Mouse (Mus musculus) adrenal gland, postnatal 36 days (tissue): ENCODE measurements around the gene Ces2c. TPM values are rescaled to one million over a fixed set of nuclear protein-coding genes. Genes with fewer than 3 reads are reported as not detected.
A peak's percentile ranks its signal among the peaks of the same experiment; 100 is the strongest.
"Not testable (repeated sequence)": the region's sequence is repeated elsewhere in the genome, so short reads cannot be mapped to it uniquely, and the experiment has no call there.

ENCODE experiments used
- DNase-seq, 2 experiments: peaks; one replicate each; pipeline ENCODE4 v3.0.0; 2021; ENCODE audit warnings: mixed read lengths in 1 of 2
- long read RNA-seq, 2 experiments: library from polyadenylated mRNA; stranded (forward); transcript quantifications; one replicate each; pipeline ENCODE4 v2.0.0; 2021; ENCODE audit warnings: borderline sequencing depth in 2 of 2
- total RNA-seq, 2 experiments: library from RNA; stranded (reverse); gene quantifications; 2 replicates each; pipeline ENCODE4 v1.2.3; 2021

Gene Ces2c
- not detected for total RNA-seq
- long read RNA-seq, experiment 1, result 0 reads
- long read RNA-seq, experiment 2, result 0 reads

DNA sequence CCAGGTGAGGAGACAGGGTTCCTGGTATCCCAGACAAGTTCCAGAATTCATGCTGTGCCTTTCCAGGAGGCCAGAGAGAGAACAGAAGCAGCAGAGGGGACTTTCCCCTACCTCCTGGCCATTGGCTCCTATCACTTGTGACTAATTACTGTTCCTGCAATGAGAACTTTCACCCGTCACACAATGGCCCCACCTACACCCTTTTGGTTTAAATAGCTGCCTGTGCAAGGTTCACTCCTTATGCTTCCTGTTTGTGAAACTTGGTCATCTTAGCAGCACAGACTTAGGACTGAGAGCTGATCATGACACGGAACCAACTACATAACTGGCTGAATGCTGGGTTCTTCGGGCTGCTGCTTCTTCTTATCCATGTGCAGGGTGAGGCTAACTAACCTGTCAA is at the start of gene Ces2c:
TSS of gene Ces2c (plus strand) at position 238 of the 400 bp plus-strand sequence.
- no peak for DNase-seq

DNA sequence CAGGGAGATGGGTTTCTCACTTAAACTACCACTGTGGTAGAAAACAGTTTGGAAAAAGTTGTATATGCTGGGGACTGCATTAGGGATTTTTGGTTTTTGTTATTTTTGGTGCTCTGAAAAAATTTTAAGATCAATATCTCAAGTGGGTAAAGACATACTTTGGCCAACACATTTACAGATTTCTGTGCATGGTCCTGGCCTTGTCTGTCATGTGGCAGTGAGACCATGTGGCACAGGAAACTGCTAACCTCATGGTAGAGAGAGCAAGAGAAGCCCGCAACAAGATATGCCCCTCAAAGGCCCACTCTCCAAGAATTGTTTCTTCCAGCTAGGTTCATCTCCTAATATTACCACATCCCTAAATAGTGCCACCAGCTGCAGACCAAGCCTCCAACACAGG is 47.5 kb upstream of the Ces2c start:
- no peak for DNase-seq

DNA sequence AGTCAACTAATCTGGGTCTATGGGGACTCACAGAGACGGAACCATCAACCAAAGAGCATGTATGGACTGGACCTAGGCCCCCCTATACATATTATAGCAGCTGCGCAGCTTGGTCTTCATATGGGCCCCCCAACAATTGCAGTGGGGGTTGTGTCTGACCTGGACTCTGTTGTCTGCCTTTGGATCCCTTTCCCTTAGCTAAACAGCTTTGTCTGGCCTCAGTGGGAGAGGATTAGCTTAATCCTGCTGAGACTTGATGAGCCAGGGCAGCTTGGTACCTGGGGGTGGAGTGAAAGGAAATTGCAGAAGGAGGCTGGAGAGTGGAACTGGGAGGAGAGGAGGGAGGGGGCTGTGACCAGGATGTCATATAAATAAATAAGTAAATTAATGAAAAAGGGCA is 40.7 kb upstream of the Ces2c start:
- DNase-seq, result no peak

DNA sequence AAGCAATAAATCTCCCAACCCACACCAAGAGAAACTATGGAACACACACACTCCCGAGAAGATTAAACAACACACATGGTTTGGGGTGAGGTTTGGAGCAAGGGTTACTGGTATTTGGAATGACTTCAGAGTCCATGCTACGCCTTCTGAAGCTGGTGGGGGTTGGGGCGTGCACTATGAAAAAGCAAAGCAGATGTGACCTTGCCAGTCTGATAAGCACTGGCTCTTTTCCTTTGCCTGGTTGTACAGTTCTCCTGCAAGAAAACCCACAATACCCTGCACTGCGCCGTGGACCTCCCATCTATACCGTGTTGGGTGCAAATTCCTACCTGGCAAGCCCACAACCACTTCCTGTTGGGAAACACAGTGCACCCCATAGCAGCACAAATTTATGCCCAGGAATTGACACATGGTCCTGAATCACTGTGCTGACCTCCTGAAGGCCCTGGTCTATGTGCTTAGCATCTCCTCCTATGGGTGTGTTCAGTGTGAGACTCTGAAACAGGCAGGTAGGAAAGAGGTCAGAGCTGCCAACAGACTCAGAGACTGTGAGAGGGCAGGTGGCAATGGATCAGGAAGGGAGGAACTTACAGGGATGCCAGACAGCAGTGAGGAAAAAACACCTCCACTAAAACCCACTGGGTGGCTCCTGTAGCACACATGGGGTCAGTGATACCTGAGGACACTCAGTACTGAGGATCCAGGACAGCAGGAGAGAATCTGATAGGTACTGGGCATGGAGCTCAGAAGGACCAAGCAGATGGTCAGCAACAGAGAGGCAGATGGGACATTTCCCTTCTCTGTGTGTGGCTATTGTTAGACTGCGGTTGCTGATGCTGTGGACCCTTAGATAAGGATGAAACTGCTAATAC is 38.1 kb upstream of the Ces2c start:
- peak; percentile 33 to 59 for DNase-seq

DNA sequence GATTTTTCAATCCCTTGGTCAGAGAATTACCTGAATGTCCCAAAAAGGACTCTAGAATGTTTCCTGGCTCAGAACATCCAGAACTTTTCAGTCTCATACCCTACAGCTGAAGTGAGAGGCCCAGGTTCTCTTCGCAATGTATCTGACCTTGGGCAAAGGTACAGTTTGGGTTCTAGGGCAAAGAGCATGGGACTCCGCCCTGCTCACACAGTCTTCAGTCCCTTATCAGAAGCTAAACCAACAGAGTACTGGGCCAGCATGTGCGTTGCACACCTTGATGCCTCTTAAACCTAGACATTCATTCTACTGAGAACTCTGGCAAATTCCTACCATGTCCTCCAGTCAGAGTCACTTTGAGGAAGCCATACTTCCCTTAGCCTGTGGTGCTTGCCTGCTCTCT is 37.4 kb upstream of the Ces2c start:
- no peak for DNase-seq

DNA sequence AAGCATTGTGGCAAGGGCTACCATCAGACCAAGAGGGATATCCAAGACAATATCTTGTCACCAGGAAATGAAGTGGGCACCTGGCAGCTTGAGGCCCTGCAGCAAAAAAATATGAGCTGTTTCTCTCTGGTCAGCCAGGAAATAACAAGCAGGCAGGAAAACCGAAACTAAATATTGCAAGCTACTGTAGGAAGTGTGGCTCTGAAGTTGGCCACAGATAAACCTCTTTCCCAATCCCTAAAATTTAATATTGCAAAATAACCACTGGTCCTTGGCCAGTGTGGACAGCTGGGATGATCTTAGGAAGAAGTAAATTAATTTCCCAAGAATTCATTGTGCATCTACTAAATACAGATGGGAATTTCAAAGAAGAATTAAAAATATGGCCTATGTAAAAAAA is 20.0 kb upstream of the Ces2c start:
- DNase-seq, result no peak

DNA sequence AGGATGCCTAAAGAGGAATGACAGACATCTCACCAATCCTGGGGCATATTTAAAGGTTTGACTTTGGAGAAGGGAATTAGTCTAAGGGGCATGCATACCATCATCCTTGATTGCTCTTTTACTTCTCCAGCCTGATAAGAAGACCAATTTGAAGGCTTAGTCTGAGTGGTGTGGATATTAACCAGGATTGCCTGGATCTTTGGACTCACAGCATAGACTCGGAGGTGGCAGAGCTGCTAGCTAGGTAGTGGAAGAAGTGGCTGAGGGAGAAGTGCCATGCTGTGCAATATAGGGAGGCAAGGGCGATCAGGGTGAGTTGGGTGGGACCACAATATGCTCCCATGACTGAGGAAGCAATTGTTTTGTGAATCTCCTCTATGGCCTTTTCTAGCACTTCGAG is 18.6 kb upstream of the Ces2c start:
- no peak for DNase-seq

DNA sequence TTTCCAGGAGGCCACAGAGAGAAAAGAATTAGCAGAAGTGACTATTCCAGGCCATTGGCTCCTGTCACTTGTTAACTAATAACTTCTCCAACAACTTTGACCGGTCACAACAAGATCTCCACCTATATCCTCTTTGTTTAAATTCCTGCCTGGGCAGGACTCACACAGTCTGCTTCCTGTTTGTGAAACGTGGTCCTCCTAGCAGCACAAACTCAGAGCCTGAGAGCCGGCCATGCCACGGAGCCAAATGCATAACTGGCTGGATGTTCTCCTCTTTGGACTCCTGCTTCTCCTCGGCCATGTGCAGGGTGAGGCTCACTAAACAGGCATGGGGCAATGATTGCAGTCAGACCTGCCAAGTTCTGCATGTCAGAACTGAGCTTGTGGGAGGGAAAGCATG is 15.4 kb upstream of the Ces2c start, which contains the start of gene Ces2b:
TSS of gene Ces2b (plus strand) at position 133 of the 400 bp plus-strand sequence.
- no peak for DNase-seq

DNA sequence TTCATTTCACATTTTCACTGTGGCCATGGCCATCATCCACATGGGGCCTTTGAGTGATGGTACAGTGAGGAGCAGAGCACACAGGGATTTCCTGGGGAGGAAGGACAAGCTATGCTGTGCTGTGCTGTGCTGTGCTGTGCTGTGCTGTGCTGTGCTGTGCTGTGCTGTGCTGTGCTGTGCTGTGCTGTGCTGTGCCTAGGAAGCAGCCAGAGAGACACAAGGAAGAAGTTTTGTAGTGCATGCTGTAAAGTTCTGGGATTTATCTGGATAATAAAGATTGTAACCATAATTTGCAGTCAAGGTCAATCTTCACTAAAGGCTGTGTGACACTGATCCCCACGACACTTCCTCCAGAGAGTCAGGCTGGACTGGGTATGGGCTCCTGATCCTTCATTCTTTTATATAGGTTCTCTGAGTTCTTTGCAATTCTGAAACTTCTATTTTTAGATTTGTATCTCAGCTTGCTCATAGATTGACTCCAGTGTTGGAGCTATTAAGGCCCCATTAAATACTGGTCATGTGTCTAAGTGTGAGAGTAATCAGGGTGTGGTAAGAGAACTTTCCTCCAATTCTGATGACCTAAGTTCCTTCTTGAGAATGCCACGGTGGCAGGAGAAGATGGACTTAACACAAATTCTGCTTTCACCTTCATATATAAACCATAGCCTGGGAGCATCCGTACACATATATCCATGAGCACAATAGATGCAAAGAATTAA is 5.3 kb upstream of the Ces2c start:
- DNase-seq, result no peak

DNA sequence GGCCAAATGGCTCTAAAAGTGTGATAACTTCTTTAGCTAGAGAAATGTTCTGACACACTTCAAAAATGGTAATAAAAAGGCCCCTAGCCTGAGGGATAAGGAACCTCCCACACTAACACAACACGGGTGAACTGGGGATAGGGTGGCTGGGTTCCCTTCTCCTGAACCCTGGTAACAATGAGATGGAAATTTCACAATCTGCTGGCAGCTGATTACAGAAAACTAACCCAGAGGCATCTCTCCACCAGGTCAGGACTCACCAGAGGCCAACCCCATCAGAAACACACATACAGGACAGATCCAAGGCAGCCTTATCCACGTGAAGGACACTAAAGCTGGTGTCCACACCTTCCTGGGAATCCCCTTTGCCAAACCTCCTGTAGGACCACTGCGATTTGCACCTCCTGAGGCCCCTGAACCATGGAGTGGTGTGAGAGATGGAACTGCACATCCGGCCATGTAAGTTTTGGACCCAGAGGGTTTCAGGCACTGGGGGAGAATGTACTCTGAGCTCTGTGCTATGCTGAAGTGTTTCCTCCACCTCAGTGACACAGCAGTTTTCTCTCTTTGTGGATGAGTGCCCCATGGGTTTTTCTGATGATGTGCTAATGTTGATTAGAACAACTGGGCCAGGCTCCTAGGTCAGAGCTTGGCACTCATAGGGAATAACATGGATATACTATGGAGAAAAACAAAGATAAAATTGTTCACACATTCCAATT is 1.0 kb downstream of the Ces2c start:
- DNase-seq, result no peak

DNA sequence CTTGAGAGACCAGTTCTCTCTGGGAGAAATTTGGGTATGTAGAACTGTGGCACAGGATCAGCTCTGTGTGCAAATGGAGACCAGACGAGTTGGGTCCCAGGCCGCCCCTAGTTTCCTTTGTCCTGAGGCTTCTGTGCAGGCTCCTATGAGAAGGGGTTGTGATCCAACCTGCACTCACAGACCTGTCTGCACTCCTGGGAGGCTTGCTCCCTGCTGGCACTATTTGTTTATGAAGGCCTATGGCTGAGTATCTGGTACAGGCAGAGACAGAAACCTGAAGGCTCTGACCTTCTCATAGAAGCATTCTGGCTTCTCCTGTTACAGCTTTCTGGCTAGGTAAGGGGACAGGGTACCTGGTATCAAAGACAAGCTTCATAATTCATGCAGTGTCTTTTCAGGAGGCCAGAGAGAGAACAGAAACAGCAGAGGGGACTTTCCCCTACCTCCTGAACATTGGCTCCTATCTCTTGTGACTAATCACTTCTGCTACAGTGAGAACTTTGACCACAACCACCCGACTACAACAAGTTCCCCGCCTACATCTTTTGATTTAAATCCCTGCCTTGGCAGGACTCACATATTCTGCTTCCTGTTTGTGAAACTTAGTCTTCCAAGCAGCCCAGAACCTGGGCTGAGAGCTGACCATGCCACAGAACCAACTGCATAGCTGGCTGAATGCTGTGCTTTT is 20.1 kb downstream of the Ces2c start:
- DNase-seq, result not testable (repeated sequence)

DNA sequence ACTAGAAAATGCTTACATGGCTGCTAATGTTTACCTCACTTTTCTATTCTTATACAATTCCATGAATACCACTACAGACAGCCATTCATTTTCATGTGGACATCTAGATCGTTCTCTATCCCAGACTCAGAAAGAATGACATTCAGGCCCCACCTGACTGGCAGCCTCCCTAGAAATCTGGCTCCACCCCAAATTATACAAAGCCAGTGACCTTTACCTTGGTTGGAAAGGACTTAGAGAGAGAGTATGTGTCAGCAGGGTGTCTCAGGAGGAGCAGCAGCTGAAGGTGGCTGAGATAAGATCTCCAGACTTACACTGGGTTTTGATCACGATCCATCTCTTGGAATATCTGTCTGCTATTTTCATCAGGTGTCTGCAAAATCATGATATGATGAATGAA is 22.0 kb downstream of the Ces2c start:
- not testable (repeated sequence) for DNase-seq

DNA sequence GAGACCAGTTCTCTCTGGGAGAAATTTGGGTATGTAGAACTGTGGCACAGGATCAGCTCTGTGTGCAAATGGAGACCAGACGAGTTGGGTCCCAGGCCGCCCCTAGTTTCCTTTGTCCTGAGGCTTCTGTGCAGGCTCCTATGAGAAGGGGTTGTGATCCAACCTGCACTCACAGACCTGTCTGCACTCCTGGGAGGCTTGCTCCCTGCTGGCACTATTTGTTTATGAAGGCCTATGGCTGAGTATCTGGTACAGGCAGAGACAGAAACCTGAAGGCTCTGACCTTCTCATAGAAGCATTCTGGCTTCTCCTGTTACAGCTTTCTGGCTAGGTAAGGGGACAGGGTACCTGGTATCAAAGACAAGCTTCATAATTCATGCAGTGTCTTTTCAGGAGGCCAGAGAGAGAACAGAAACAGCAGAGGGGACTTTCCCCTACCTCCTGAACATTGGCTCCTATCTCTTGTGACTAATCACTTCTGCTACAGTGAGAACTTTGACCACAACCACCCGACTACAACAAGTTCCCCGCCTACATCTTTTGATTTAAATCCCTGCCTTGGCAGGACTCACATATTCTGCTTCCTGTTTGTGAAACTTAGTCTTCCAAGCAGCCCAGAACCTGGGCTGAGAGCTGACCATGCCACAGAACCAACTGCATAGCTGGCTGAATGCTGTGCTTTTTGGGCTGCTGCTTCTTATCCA is 39.5 kb downstream of the Ces2c start:
- DNase-seq, result not testable (repeated sequence)

DNA sequence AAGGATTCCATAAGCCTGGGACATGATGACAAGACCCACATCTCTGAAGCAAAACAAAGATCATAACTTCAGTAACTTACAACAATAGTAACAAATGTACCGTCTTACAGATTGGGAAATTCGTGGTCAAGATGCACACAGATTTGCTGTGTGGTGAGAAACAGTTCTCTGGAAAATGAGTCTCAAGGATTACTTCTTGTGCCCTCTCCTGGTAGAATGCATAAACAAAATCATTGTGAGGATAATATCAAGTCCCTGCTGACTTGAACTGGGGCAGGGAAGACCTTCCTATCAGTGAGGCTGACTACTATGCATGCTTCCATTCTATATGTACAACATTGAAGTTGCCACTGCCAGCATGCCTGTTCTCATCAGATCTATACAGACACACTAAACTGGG is 54.9 kb downstream of the Ces2c start:
- DNase-seq, result no peak

Other genes starting within 250 kb of the Ces2c start
- gene Cdh16, start 222.7 kb upstream of the Ces2c start, total RNA-seq, result not detected
- 10 to 100 TPM in 1 of 2 experiments, 1 to 10 TPM in 1; 3.4 to 14.0 TPM for gene Rrad, start 215.7 kb upstream of the Ces2c start, total RNA-seq
- gene Ciao2b, start 205.1 kb upstream of the Ces2c start, total RNA-seq, result 10 to 100 TPM; 46.1 to 51.1 TPM
- gene Ces2a, start 113.1 kb upstream of the Ces2c start, total RNA-seq, result not detected
- under 1 TPM; 0.26 to 0.40 TPM for gene Ces2b, start 15.5 kb upstream of the Ces2c start, total RNA-seq
- gene Ces2e, start 79.2 kb downstream of the Ces2c start, total RNA-seq, result 1 to 10 TPM; 2.9 to 5.5 TPM
- gene Ces2f, start 100.3 kb downstream of the Ces2c start, total RNA-seq, result not detected
- gene Ces2g, start 114.7 kb downstream of the Ces2c start, total RNA-seq, result 1 to 10 TPM; 1.7 to 2.4 TPM
- not detected for gene Ces2h, start 153.8 kb downstream of the Ces2c start, total RNA-seq
- 1 to 10 TPM in 1 of 2 experiments, under 1 TPM in 1; 0.30 to 1.6 TPM for gene Ces3a, start 201.5 kb downstream of the Ces2c start, total RNA-seq
- gene Ces3b, start 236.7 kb downstream of the Ces2c start, total RNA-seq, result under 1 TPM in 1 of 2 experiments, not detected in 1; 0.73 TPM